Mouse (Mus musculus): ENCODE results near the gene Mpped1. TPM values are rescaled to one million over a fixed set of nuclear protein-coding genes. Genes with fewer than 3 reads are reported as not detected.

Gene Mpped1
- polyA plus RNA-seq, 1 experiment from 2014 or later, result 11.3 TPM

DNA sequence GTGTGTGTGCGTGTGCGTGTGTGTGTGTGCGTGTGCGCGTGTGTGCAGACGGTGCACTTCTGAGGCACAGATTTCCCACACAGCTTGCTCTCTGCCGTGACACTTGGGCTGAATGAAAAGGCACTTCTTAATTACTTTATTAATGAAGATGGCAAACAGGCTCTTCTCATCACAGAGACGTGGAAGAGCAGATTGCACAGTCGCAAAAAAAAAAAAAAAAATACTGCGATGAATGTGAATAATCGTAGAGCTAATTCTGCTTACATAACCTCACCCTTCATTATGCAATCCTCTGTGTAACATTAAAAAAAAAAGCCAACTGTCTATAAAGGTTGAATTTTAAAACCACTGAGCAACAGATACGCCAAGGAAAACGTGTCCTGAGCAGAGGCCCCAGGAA, 127.2 kb downstream of the Mpped1 start:
- Histone ChIP-seq H3K9me3 (no peaks in the 10 kb centered on the region), H3K4me2 (no peak overlapping the region), H3K27me3 (0 out of 2 replicates have a peak, but pooled peaks cover 2% of the 10 kb centered on the region), H3K9ac (no peak overlapping the region), H3K36me3 (no peaks in the 10 kb centered on the region), H3K4me3 (no peak overlapping the region), H3K4me1 (replicated peaks) (peaks cover 22% of the 10 kb centered on the region), H3K27ac (peak overlapping the region; percentile 44)
- WGBS, result 72% methylated on average over 13 of the region's 13 CpGs
- no peak for ATAC-seq (ENCODE audit: low FRiP score)

Other genes starting within 250 kb of the Mpped1 start
- gene Tspo, start 215.9 kb upstream of the Mpped1 start, polyA plus RNA-seq (2015; fragmentation: Nextera tagmentation; extraction: Ambion mirVana), result 12.8 and 13.1 TPM in 2 replicates
- 33.0 and 34.4 TPM in 2 replicates for gene Mcat, start 215.7 kb upstream of the Mpped1 start, polyA plus RNA-seq (2015; fragmentation: Nextera tagmentation; extraction: Ambion mirVana)
- gene Ttll12, start 184.3 kb upstream of the Mpped1 start, polyA plus RNA-seq (2015; fragmentation: Nextera tagmentation; extraction: Ambion mirVana), result 40.7 and 41.2 TPM in 2 replicates
- 13.5 and 16.5 TPM in 2 replicates for gene Scube1, start 54.4 kb upstream of the Mpped1 start, polyA plus RNA-seq (2015; fragmentation: Nextera tagmentation; extraction: Ambion mirVana)

All from hindbrain, embryonic 13.5 days (tissue).